Mouse (Mus musculus) embryonic facial prominence, embryonic 11.5 days (tissue): ENCODE results near the gene Mroh2a. TPM values are rescaled to one million over a fixed set of nuclear protein-coding genes. Genes with fewer than 3 reads are reported as not detected.

Experiments
- ATAC-seq: fragments of 200-750 bp; cut with Nextera tagmentation; replicated peaks from 2 replicates; pipeline ENCODE4 v1.8.0; 2017; ENCODE audit warnings: low read depth; ENCODE audit not compliant: insufficient number of reproducible peaks, low FRiP score, low TSS enrichment
- DNase-seq: peaks from one replicate; pipeline ENCODE4 v3.0.0-alpha.2; 2015; ENCODE audit warnings: low spot score
- H3K27ac ChIP-seq: fragments of 300-500 bp; sonication (generic); replicated peaks from 2 replicates; pipeline ENCODE4 v1.5.1; 2014; ENCODE audit warnings: mild to moderate bottlenecking, low read depth, low read length, control low read depth
- H3K27me3 ChIP-seq: fragments of 300-500 bp; sonication (generic); 2 replicates; pipeline ENCODE4 v1.6.1; 2014; ENCODE audit warnings: mild to moderate bottlenecking, low read length, moderate library complexity, mixed read lengths; ENCODE audit not compliant: control insufficient read depth, insufficient read depth
- H3K36me3 ChIP-seq: fragments of 300-500 bp; sonication (generic); replicated peaks from 2 replicates; pipeline ENCODE4 v1.6.1; 2014; ENCODE audit warnings: low read depth, mild to moderate bottlenecking, low read length, moderate library complexity, mixed read lengths; ENCODE audit not compliant: control insufficient read depth, insufficient read depth
- H3K4me1 ChIP-seq: fragments of 300-500 bp; sonication (generic); 2 replicates; pipeline ENCODE4 v1.6.1; 2014; ENCODE audit warnings: low read length, mixed read lengths; ENCODE audit not compliant: control insufficient read depth, insufficient read depth
- H3K4me2 ChIP-seq: fragments of 300-500 bp; sonication (generic); 2 replicates; pipeline ENCODE4 v1.6.1; 2014; ENCODE audit warnings: low read depth, mild to moderate bottlenecking, control low read depth, low read length, moderate library complexity
- H3K4me3 ChIP-seq: fragments of 300-500 bp; sonication (generic); 2 replicates; pipeline ENCODE4 v1.5.1; 2014; ENCODE audit warnings: low read depth, low read length, control low read depth
- H3K9ac ChIP-seq: fragments of 300-500 bp; sonication (generic); replicated peaks from 2 replicates; pipeline ENCODE4 v1.6.1; 2014; ENCODE audit warnings: mild to moderate bottlenecking, control low read depth, low read length
- H3K9me3 ChIP-seq: fragments of 300-500 bp; sonication (generic); replicated peaks from 2 replicates; pipeline ENCODE4 v1.6.1; 2016; ENCODE audit warnings: mild to moderate bottlenecking, low read length, inconsistent platforms, mixed read lengths; ENCODE audit not compliant: control insufficient read depth
- WGBS: fragments of 180-500 bp; shearing (Covaris S2); extraction: QIAGEN DNeasy Blood & Tissue Kit; methylation state at CpG from one replicate; pipeline ENCODE4 v1.1.7; 2014; 5-methylcytosine and 5-hydroxymethylcytosine counted together
- polyA plus RNA-seq: library from polyadenylated mRNA; unstranded; fragments of >200 nt; fragmentation: Nextera tagmentation; extraction: Ambion mirVana; gene quantifications from 2 replicates; pipeline ENCODE4 v1.2.1, GENCODE M21; 2014

Gene Mroh2a
- polyA plus RNA-seq, 1 experiment from 2014 or later, result 1.00 TPM

GRCm38 (mm10) chr1:88229566-88229965 lies 2.8 kb downstream of the Mroh2a start:
- DNase-seq (no peak), ATAC-seq (no peak)
- Histone ChIP-seq H3K27me3 (no peaks in the 10 kb centered on the region), H3K4me1 (no peaks in the 10 kb centered on the region), H3K4me3 (no peak overlapping the region), H3K9me3 (peaks cover 87% of the 10 kb centered on the region), H3K9ac (no peak overlapping the region), H3K36me3 (no peaks in the 10 kb centered on the region), H3K27ac (no peak overlapping the region), H3K4me2 (no peak overlapping the region)
- 82% methylated on average over 3 of the region's 3 CpGs for WGBS

DNA sequence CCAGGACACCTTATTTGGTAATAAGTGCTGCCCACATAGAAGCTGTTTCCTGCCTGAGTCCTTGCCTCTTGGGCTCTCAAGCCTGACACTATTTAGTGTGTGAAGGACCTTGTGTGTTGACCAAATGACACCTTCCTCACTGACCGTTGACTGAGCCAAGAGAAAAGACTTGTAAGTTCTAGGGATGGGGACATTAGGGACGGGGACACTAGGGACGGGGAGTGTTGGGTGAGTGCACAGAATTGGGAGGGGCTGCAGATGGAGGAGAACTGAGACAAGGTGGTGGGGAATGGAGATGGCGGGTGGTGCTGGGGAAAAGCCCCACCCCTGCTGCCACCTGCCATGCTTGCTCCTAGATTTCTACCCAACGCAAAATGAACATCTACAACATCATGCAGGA lies 3.2 kb downstream of the Mroh2a start:
- Histone ChIP-seq H3K36me3 (no peaks in the 10 kb centered on the region), H3K27ac (no peak overlapping the region), H3K4me2 (no peak overlapping the region), H3K4me3 (no peak overlapping the region), H3K9ac (no peak overlapping the region), H3K9me3 (peaks cover 91% of the 10 kb centered on the region), H3K27me3 (no peaks in the 10 kb centered on the region), H3K4me1 (no peaks in the 10 kb centered on the region)
- no peak for ATAC-seq
- WGBS, result 83% methylated on average over 5 of the region's 5 CpGs
- no peak for DNase-seq

DNA sequence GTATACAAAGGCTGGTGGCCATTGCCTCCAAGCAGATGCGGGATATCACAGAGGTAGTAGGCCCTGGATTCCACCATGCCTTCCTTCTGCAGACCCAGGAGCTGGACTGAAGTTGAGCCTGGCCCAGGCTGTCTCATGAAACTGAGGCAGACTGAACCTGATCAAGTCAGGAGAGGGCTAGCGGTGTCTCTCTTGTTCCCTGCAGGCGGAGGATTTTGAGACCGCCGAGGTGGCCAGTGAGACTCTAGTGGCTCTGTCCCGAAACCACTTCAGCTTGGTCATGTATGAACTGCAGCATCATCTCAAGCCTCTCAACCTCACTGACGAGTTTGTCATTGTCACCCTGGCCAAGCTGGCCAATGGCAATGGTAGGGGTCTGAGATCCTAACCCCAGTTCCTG lies 3.6 kb downstream of the Mroh2a start:
- Histone ChIP-seq H3K9ac (no peak overlapping the region), H3K4me1 (no peaks in the 10 kb centered on the region), H3K9me3 (peaks cover 94% of the 10 kb centered on the region), H3K27ac (no peak overlapping the region), H3K4me3 (no peak overlapping the region), H3K36me3 (no peaks in the 10 kb centered on the region), H3K27me3 (no peaks in the 10 kb centered on the region), H3K4me2 (no peak overlapping the region)
- WGBS, result 73% methylated on average over 7 of the region's 7 CpGs
- DNase-seq (no peak), ATAC-seq (no peak)

- Histone ChIP-seq H3K4me3 (no peak overlapping the region), H3K36me3 (no peaks in the 10 kb centered on the region), H3K4me2 (no peak overlapping the region), H3K27me3 (no peaks in the 10 kb centered on the region), H3K27ac (no peak overlapping the region), H3K9me3 (peaks cover 94% of the 10 kb centered on the region), H3K9ac (no peak overlapping the region), H3K4me1 (no peaks in the 10 kb centered on the region)
- no peak for DNase-seq
- WGBS, result 76% methylated on average over 6 of the region's 6 CpGs
- no peak for ATAC-seq
These were observed 4.4 kb downstream of the Mroh2a start for GRCm38 (mm10) chr1:88230981-88231802.

- no peak overlapping the region for H3K9ac ChIP-seq
- H3K36me3 ChIP-seq, result no peaks in the 10 kb centered on the region
- 72% methylated on average over 7 of the region's 7 CpGs for WGBS
- no peak overlapping the region for H3K4me3 ChIP-seq
- no peak for ATAC-seq
- no peak overlapping the region for H3K4me2 ChIP-seq
- no peak overlapping the region for H3K27ac ChIP-seq
- H3K4me1 ChIP-seq, result no peaks in the 10 kb centered on the region
- peaks cover 91% of the 10 kb centered on the region for H3K9me3 ChIP-seq
- DNase-seq, result no peak
- H3K27me3 ChIP-seq, result no peaks in the 10 kb centered on the region
These were observed 5.2 kb downstream of the Mroh2a start for GRCm38 (mm10) chr1:88231803-88232499.

DNA sequence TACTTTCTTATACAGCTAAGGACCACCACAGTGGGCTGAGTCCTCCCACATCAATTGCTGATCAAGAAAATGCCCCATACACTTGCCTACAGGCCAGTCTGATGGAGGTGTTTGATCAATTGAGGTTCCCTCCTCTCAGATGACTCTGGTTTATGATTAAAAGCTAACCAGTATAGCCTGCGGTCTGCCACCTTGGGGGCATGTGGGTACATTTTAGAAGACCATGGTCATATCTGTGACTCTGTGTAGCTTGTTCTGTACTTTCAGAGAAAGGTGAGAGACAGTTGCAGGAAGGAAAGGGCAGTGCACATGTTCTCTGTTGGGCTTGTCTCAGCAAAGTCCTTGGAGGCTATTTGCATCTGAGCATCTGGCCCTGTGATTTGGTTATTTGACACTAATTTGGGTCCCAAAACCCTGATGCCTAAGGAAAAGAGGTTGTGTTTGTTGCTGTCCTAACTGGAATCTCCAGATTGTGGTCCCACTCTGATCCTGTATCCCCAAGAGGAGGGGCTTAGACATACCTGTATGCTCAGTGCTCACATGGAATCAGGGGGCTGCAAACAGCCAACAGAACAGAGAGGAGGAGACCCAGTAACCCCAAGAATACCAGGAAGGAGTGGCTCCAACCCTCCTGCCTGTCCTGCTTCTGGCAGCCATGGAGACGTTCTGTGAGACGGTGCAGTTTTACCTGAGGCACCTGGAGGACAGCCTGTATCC lies 6.0 kb downstream of the Mroh2a start:
- no peaks in the 10 kb centered on the region for H3K4me1 ChIP-seq
- H3K9ac ChIP-seq, result no peak overlapping the region
- H3K4me2 ChIP-seq, result no peak overlapping the region
- H3K36me3 ChIP-seq, result no peaks in the 10 kb centered on the region
- H3K9me3 ChIP-seq, result peaks cover 91% of the 10 kb centered on the region
- H3K4me3 ChIP-seq, result no peak overlapping the region
- DNase-seq (no peak), ATAC-seq (no peak)
- 56% methylated on average over 3 of the region's 3 CpGs for WGBS
- no peaks in the 10 kb centered on the region for H3K27me3 ChIP-seq
- H3K27ac ChIP-seq, result no peak overlapping the region

GRCm38 (mm10) chr1:88233421-88234247 lies 6.8 kb downstream of the Mroh2a start:
- Histone ChIP-seq H3K4me2 (no peak overlapping the region), H3K4me3 (no peak overlapping the region), H3K9me3 (peaks cover 91% of the 10 kb centered on the region), H3K27ac (no peak overlapping the region), H3K4me1 (no peaks in the 10 kb centered on the region), H3K36me3 (no peaks in the 10 kb centered on the region), H3K27me3 (no peaks in the 10 kb centered on the region), H3K9ac (no peak overlapping the region)
- 70% methylated on average over 14 of the region's 14 CpGs for WGBS
- DNase-seq, result no peak
- ATAC-seq, result no peak; the same call in 1 of the 2 replicates
